Mouse (Mus musculus): ENCODE data around the gene Gm20388. TPM values are rescaled to one million over a fixed set of nuclear protein-coding genes. Genes with fewer than 3 reads are reported as not detected.

The Gm20388 gene
- total RNA-seq, 2 experiments from 2014 or later: 11.4 to 18.1 TPM

GRCm38 (mm10) chr8:123337475-123337874 is 3426.8 kb downstream of the Gm20388 start:
- ATAC-seq (replicated peaks; ENCODE audit: low FRiP score, low TSS enrichment, poor library complexity, severe bottlenecking): no peak

GRCm38 (mm10) chr8:123340071-123340470 is 3429.4 kb downstream of the Gm20388 start:
- ATAC-seq (replicated peaks; ENCODE audit: low FRiP score, low TSS enrichment, poor library complexity, severe bottlenecking): no peak

DNA sequence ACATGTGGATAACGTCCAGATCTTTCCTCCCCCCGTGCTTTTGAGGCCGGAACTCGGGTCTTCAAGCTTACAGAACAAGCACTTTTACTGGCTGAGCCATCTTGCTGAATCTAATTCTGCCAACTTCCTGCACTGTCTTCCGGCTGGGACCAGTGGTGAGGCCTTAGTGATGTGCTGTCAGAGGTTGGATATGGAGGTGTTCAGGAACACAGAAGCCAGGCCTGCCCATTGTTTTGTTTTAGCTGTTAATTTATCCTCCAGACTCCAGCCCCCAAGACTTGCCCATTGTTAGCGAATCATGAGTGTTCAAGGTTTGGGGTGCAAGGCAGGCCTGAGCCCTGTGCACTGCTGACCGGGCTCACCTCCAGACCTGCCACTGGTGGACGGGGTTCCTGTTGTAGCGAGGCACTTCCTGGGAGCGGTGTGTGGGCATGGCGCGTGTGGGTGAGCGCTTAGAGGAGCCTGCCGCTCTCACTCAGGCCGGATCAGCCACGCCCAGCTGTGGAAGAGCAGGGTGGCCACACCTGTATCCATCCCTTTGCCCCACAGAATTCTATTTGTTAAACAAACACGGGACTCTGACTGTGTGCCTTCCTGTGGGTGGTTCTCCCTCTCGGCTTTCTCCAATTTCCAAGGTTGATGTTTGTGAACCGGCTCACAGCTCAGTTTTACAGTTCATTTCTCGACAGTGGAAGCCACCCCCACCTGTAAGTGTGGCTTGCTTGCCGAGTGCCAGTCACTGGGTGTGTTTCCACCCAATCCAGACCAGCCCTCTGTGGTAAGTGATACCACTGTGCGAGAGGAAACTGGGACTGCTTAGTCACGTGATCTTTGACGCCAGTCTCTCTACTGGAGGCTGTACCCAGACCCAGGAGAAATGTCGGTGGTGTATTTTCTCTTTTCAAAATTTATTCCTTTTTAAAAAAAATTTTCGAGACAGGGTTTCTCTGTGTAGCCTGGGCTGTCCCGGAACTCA is 3430.7 kb downstream of the Gm20388 start:
- ATAC-seq (replicated peaks; ENCODE audit: low FRiP score, low TSS enrichment, poor library complexity, severe bottlenecking): peak; percentile 77

DNA sequence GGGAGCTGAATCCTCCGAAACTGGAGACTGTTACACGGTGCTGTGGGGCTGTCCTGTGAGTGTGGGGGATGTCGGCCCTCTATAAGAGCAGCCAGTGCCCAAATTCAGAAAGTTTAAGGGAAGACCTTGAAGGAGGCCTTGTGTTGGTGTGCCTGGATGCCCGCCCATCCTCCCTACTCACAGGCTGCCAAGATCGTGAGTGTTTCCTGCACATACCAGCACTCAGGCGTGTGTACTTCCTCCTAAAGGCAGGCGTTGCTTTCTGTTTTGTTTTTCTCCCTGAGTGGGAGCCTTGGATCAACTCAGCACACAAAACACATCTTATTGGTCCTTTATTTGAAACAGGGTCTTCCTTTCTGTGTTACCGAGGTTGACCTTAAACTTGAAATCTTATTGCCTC is 3431.6 kb downstream of the Gm20388 start:
- ATAC-seq (replicated peaks; ENCODE audit: low FRiP score, low TSS enrichment, poor library complexity, severe bottlenecking): no peak

- ATAC-seq (replicated peaks; ENCODE audit: low FRiP score, low TSS enrichment, poor library complexity, severe bottlenecking): no peak
These were observed 3432.3 kb downstream of the Gm20388 start for GRCm38 (mm10) chr8:123342911-123343310.

- ATAC-seq (replicated peaks; ENCODE audit: low FRiP score, low TSS enrichment, poor library complexity, severe bottlenecking): no peak
These were observed 3432.8 kb downstream of the Gm20388 start for GRCm38 (mm10) chr8:123343422-123343821.

GRCm38 (mm10) chr8:123345135-123345534 is 3434.5 kb downstream of the Gm20388 start:
- ATAC-seq (replicated peaks; ENCODE audit: low FRiP score, low TSS enrichment, poor library complexity, severe bottlenecking): no peak

DNA sequence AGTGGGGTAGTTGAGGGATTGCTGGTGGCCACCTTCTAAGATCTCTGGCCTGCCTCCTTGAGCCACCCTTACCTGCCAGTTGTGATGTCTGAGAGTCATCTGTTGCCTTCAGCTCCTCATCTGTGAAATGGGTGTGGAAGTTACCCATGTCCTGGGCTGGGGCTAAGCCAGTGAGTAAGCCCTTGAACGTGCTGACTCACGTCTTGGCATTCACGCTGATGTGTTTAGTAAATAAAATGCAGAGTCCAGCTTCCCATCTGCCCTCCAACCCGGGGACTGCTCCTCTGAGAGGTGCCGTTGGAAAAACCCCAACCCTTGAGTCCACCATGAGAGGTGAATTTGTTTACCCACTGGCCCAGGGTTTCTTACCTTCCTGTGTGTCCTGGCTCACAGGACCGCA is 3435.2 kb downstream of the Gm20388 start:
- no peak for ATAC-seq (replicated peaks; ENCODE audit: low FRiP score, low TSS enrichment, poor library complexity, severe bottlenecking)

DNA sequence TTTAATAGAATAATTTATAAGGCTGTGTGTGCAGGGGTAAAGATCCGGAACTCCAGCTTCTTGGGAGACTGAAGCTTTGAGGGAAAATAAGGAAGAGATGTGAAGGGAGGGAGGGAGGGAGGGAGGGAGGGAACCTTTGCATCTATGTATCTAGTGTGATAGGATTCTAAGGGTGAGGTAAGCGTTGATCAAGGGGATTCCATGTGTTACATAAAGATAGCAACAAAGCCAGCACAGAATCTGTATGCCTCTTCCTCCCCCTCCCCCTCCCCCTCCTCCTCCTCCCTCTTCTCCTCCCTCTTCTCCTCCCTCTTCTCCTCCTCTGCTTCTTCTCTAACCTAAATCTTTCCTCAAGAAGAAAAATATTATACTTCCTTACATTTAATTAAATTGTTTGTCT is 3436.7 kb downstream of the Gm20388 start:
- no peak; the same call in 1 of the 2 replicates for ATAC-seq (replicated peaks; ENCODE audit: low FRiP score, low TSS enrichment, poor library complexity, severe bottlenecking)

GRCm38 (mm10) chr8:123348237-123348843 is 3437.7 kb downstream of the Gm20388 start:
- ATAC-seq (replicated peaks; ENCODE audit: low FRiP score, low TSS enrichment, poor library complexity, severe bottlenecking): no peak

DNA sequence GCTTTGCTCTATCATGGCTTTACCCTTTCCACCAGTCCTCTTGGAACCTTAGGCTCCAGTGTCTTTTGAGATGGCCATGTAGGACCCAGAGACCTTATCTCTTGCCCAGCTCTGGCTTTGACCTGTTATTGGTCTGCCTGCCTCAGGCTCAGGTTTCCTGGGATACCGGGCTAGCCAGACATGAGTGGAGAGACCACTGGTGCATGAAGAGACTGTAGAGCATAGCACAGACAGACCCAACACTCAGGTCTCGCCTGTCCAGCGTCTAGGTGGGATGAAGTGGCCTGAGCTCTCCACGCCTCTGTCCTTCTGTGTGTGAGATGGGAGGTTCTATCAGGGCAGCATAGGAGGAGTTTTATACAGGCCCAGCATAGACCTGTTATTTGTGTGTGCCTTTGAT is 3438.4 kb downstream of the Gm20388 start:
- ATAC-seq (replicated peaks; ENCODE audit: low FRiP score, low TSS enrichment, poor library complexity, severe bottlenecking): no peak

DNA sequence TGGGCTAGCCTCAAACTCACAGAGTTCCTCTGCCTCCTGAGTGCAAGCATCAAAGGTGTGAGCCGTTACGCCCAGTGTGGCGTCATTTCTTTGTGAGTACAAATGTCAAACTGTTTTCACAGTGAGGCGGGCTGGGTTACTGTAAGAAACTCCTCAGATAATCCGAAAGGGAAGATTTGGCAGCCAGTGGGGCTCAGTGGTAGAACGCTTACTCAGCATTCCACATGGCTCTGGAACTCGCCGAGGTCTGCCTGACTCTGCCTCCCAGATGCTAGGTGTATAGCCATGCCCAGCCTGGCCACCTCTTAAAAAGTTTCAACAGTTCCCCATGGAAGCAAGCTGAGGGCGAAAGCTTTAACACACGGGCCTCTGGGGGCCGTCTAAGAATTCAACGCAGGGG is 3441.5 kb downstream of the Gm20388 start:
- no peak for ATAC-seq (replicated peaks; ENCODE audit: low FRiP score, low TSS enrichment, poor library complexity, severe bottlenecking)

GRCm38 (mm10) chr8:123352786-123353185 is 3442.1 kb downstream of the Gm20388 start:
- peak; percentile 66; the same call in 1 of the 2 replicates for ATAC-seq (replicated peaks; ENCODE audit: low FRiP score, low TSS enrichment, poor library complexity, severe bottlenecking)

GRCm38 (mm10) chr8:123353216-123353615 is 3442.6 kb downstream of the Gm20388 start:
- no peak for ATAC-seq (replicated peaks; ENCODE audit: low FRiP score, low TSS enrichment, poor library complexity, severe bottlenecking)

DNA sequence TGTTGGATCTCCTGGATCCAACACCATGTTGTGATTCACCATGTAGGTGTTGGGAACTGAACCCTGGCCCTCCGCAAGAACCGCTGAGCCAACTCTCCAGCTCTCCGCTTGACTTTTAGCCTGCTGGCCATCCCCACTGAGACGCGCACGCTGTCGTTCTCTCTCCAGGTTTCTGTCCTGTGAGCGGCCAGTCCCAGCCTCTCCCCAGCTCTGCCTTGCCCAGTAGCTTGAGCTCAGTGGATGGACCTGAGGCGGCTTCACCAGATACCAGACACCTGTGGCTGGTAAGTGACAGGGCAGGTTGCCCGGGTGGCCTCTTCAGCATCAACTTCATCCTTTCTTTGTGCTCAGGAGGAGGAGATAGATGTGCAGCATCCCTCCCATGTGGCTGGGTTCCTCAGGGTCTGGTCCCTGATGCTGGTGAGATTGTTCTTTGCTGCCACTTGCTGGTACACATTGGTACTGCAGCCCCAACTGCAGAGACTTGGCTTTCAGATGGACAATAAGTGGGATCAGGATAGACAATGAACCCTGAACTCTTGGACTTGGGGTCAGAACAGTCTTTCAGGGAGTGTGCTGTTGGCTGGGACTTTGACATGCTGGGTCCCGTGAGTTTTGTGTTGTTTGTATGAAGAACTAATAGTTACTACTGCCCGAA is 3450.6 kb downstream of the Gm20388 start:
- peak; percentile 69 for ATAC-seq (replicated peaks; ENCODE audit: low FRiP score, low TSS enrichment, poor library complexity, severe bottlenecking)

DNA sequence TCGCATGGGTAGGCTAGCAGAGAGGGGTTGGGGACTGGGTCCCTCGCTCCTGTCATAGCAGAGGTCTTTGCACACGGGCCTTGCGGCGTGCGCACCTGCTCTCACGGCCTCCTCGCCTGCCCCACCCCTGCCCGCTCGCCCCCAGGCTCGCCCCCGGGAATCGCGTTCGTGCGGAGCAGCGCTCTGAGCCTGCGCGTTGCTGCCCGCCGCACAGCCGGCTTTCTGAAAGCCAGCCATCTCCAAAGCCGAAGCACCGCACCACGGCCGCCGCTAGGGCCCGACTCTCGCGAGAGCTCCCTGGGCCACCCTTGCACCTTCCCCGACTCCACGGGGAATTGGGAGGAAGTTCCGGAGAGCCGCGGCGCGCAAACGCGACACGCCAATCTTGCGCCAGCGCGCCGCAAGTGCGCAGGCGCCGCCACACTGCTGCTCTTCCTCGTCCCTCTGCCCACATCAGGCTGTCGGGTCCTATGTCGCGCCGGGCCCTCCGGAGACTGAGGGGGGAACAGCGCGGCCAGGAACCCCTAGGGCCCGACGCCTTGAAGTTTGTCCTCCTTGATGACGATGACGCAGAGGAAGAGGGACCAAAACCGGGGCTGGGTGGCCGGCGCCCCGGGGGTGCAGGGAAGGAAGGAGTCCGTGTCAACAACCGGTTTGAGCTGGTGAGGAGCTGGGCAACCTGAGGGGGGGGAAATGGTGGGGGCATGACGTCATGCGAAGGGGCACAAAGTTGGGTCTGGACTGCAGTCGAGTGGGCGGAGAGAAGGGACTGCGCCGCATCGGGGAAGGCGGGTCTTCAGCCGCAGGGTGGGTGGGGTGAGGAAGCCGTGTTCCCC is 3463.0 kb downstream of the Gm20388 start, which contains the start of gene Tcf25:
Tcf25 (plus strand) TSS at position 351 of the 836 bp plus-strand sequence.
- peak; percentile 81 for ATAC-seq (replicated peaks; ENCODE audit: low FRiP score, low TSS enrichment, poor library complexity, severe bottlenecking)

GRCm38 (mm10) chr8:123374239-123374578 is 3463.6 kb downstream of the Gm20388 start:
- ATAC-seq (replicated peaks; ENCODE audit: low FRiP score, low TSS enrichment, poor library complexity, severe bottlenecking): peak; percentile 74

DNA sequence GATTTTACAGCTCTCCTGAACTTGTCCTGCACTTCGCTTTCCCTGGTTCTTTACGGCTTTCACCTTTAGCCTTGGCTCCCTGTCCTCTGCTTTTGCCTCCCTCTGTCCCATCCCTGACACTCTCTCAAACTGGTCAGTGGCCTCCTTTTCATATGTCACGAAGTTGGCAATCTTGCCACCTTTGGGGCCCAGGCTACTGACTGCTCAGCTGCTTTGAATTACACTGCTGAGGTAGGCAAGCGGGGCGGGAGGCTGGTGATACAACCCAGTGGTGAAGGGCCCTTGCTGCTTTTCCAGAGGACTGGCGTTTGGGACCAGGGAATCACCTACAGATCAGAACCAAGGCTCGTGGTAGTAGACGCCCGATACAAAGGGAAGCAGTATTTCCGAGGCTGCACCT is 3465.1 kb downstream of the Gm20388 start:
- no peak for ATAC-seq (replicated peaks; ENCODE audit: low FRiP score, low TSS enrichment, poor library complexity, severe bottlenecking)

- no peak for ATAC-seq (replicated peaks; ENCODE audit: low FRiP score, low TSS enrichment, poor library complexity, severe bottlenecking)
These were observed 3465.5 kb downstream of the Gm20388 start for GRCm38 (mm10) chr8:123376106-123376505.

All from megakaryocyte-erythroid progenitor cell, adult 5-6 weeks (primary cell).